Mouse (Mus musculus): ENCODE results near the gene Lrrc28.

The Lrrc28 gene

GRCm38 (mm10) chr7:67644833-67645680 lies at the start of gene Lrrc28:
TSS of gene Lrrc28 (minus strand) at chr7:67645268.
- DNase-seq (ENCODE audit: low spot score in 2 of 2), result peak; percentile 99

- DNase-seq (ENCODE audit: low spot score in 2 of 2), result no peak
Measured at GRCm38 (mm10) chr7:67692791-67693538, 47.9 kb upstream of the Lrrc28 start.

GRCm38 (mm10) chr7:67692141-67692540 lies 47.1 kb upstream of the Lrrc28 start:
- no peak for DNase-seq (ENCODE audit: low spot score in 2 of 2)

GRCm38 (mm10) chr7:67691036-67691435 lies 46.0 kb upstream of the Lrrc28 start:
- DNase-seq (ENCODE audit: low spot score in 2 of 2), result no peak

- DNase-seq (ENCODE audit: low spot score in 2 of 2), result no peak
Measured at GRCm38 (mm10) chr7:67689793-67690192, 44.7 kb upstream of the Lrrc28 start.

GRCm38 (mm10) chr7:67688281-67688680 lies 43.2 kb upstream of the Lrrc28 start:
- no peak for DNase-seq (ENCODE audit: low spot score in 2 of 2)

- DNase-seq (ENCODE audit: low spot score in 2 of 2), result no peak
Measured at GRCm38 (mm10) chr7:67686545-67686944, 41.5 kb upstream of the Lrrc28 start.

GRCm38 (mm10) chr7:67683006-67683405 lies 37.9 kb upstream of the Lrrc28 start:
- no peak for DNase-seq (ENCODE audit: low spot score in 2 of 2)

GRCm38 (mm10) chr7:67681078-67681477 lies 36.0 kb upstream of the Lrrc28 start:
- no peak for DNase-seq (ENCODE audit: low spot score in 2 of 2)

- no peak for DNase-seq (ENCODE audit: low spot score in 2 of 2)
Measured at GRCm38 (mm10) chr7:67678878-67679499, 33.9 kb upstream of the Lrrc28 start.

GRCm38 (mm10) chr7:67673656-67674055 lies 28.6 kb upstream of the Lrrc28 start:
- DNase-seq (ENCODE audit: low spot score in 2 of 2), result no peak

GRCm38 (mm10) chr7:67672650-67673049 lies 27.6 kb upstream of the Lrrc28 start:
- DNase-seq (ENCODE audit: low spot score in 2 of 2), result peak; percentile 73 to 93

- no peak for DNase-seq (ENCODE audit: low spot score in 2 of 2)
Measured at GRCm38 (mm10) chr7:67670965-67671364, 25.9 kb upstream of the Lrrc28 start.

GRCm38 (mm10) chr7:67663981-67664694 lies 19.1 kb upstream of the Lrrc28 start:
- DNase-seq (ENCODE audit: low spot score in 2 of 2), result no peak

GRCm38 (mm10) chr7:67662424-67662823 lies 17.4 kb upstream of the Lrrc28 start:
- DNase-seq (ENCODE audit: low spot score in 2 of 2), result no peak

- DNase-seq (ENCODE audit: low spot score in 2 of 2), result no peak
Measured at GRCm38 (mm10) chr7:67658110-67658509, 13.0 kb upstream of the Lrrc28 start.

GRCm38 (mm10) chr7:67655186-67655585 lies 10.1 kb upstream of the Lrrc28 start:
- DNase-seq (ENCODE audit: low spot score in 2 of 2), result no peak

- DNase-seq (ENCODE audit: low spot score in 2 of 2), result no peak
Measured at GRCm38 (mm10) chr7:67654668-67655067, 9.6 kb upstream of the Lrrc28 start.

GRCm38 (mm10) chr7:67652211-67652610 lies 7.1 kb upstream of the Lrrc28 start:
- DNase-seq (ENCODE audit: low spot score in 2 of 2), result no peak

GRCm38 (mm10) chr7:67648376-67648775 lies 3.3 kb upstream of the Lrrc28 start:
- no peak for DNase-seq (ENCODE audit: low spot score in 2 of 2)

GRCm38 (mm10) chr7:67647277-67647676 lies 2.2 kb upstream of the Lrrc28 start, which contains the start of gene Ttc23:
TSS of gene Ttc23 (plus strand) at chr7:67647410.
- DNase-seq (ENCODE audit: low spot score in 2 of 2), result no peak

- DNase-seq (ENCODE audit: low spot score in 2 of 2), result no peak
Measured at GRCm38 (mm10) chr7:67646131-67646530, 1.1 kb upstream of the Lrrc28 start.
